Mouse (Mus musculus) adrenal gland, postnatal 4 days (tissue): ENCODE results near the gene Was. TPM values are rescaled to one million over a fixed set of nuclear protein-coding genes. Genes with fewer than 3 reads are reported as not detected.
"Not testable (repeated sequence)": the region's sequence is repeated elsewhere in the genome, so short reads cannot be mapped to it uniquely, and the experiment has no call there.

ENCODE experiments used
- DNase-seq, 2 experiments: peaks; one replicate each; pipeline ENCODE4 v3.0.0; 2021 to 2022; ENCODE audit warnings: low spot score in 2 of 2, mixed read lengths in 2 of 2
- long read RNA-seq, 2 experiments: library from polyadenylated mRNA; stranded (forward); transcript quantifications; one replicate each; pipeline ENCODE4 v2.0.0; 2021
- total RNA-seq, 2 experiments: library from RNA; stranded (reverse); gene quantifications; 2 replicates each; pipeline ENCODE4 v1.2.3; 2021

Was gene
- 1 to 10 TPM; 3.1 to 3.3 TPM for total RNA-seq
- long read RNA-seq, experiment 1 = 0 reads
- long read RNA-seq, experiment 2, partial matches to known transcripts = 0 of 2 reads
- long read RNA-seq, experiment 2, other reads (novel, unspliced or antisense) = 0 of 2 reads

DNA sequence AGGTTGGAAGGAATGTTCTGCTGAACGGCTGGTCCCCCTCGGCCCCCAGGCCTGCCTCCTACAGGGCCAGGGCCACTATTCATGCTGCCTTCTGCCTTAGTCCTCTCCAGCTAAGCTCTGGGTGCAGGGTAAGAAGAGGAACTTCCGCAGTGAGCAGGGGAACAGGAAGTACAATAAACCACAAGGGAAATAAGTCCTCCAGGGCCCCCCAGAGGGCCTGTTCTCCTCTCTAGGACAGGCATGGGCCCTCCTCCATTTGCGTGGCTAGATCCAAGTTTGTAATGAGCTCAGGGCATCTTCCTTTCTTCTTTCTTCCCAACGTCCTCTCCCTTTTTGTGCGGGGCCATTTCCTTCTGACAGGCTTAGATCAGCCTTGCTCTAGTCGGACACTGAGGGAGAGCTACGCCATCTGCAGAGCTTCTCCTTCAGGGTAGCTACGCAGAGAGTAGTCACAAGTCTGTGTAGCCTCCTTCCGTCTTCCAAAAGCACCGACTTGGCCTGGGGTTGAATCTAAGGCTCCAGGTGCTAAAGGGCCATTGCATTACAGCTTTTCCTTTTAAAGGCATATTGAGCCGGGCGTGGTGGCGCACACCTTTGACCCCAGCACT, at the start of gene Was:
Was (minus strand) TSS at position 153 of the 608 bp plus-strand sequence.
- DNase-seq = no peak

DNA sequence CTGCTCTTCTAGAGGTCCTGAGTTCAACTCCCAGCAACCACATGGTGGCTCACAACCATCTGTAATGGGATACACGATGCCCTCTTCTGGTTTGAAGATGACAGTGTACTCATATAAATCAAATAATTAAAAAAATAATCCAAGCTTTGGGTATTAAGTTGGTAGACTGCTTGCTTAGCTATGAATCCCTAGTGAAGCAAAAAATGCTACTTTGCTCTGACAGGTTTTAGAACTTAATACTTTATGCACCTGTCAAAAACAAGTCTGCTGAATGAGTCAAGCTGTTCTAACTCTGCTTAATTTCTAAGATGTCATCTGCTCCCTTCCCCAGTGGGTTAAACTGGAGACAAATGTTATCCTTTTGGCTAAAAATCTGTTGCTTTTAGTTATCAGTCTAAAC, 49.2 kb upstream of the Was start:
- no peak for DNase-seq

DNA sequence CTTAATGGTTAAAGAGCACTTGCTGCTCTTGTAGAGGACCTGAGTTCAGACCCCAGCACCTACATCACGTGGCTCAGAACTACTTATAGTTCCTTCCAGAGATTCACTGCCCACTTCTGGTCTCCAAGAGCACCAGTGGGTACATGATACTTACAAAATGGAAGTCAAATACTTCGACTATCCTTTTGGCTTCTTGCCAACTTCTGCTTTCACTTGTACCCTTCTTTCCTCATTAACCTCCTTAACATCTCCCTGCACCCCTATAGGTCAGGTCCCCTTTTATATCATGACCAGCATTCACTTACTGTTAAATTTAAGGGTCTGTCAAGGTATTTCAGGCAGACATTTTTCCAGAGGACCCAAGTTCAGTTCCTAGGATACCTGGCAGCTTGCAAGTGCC, 45.6 kb upstream of the Was start:
- DNase-seq = no peak

- peak; percentile 54 to 69 for DNase-seq
These were observed 42.0 kb upstream of the Was start, which contains the start of gene Wdr13 for GRCm38 (mm10) chrX:8132017-8132976. Gene Wdr13, minus strand, starts transcription at chrX:8132892.

DNA sequence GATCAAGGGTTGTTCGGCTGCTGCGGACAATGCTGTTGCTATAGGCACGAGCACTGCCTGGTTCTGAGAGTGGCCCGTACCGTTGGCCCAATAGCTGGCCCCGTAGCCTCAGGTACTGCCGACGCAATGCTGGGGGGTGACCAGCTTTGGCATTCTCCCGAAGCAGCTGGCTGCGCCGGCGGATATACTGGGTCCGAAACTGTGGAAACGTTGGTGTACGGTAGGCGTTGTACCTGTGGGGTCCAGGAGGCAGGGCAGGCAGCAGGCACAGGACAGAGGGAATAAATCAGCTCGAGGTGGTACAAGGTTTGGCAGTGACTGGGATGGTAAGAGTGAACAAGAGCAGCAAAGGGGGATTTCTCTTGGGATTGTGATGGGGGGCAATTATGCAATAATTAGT, 41.1 kb upstream of the Was start:
- DNase-seq = no peak

GRCm38 (mm10) chrX:8125235-8125634, 34.9 kb upstream of the Was start:
- no peak for DNase-seq

GRCm38 (mm10) chrX:8123821-8124470, 33.6 kb upstream of the Was start:
- no peak for DNase-seq

- no peak for DNase-seq
These were observed 27.0 kb upstream of the Was start for GRCm38 (mm10) chrX:8117264-8117663.

DNA sequence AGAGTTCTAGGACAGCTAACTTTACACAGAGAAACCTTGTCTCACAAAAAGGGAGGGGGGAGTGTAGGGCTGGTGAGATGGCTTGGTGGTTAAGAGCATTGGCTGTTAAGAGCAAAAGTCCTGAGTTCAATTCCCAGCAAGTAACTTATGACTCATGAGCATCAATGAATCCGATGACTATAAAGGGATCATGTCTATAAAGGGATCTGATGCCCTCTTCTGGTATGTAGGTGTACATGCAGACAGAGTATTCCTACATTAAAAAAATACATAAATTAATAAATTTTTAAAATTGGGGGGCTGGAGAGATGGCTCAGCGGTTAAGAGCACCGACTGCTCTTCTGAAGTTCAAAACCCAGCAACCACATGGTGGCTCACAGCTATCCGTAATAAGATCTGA, 25.0 kb upstream of the Was start:
- no peak for DNase-seq

GRCm38 (mm10) chrX:8105019-8105418, 14.7 kb upstream of the Was start:
- DNase-seq = no peak

DNA sequence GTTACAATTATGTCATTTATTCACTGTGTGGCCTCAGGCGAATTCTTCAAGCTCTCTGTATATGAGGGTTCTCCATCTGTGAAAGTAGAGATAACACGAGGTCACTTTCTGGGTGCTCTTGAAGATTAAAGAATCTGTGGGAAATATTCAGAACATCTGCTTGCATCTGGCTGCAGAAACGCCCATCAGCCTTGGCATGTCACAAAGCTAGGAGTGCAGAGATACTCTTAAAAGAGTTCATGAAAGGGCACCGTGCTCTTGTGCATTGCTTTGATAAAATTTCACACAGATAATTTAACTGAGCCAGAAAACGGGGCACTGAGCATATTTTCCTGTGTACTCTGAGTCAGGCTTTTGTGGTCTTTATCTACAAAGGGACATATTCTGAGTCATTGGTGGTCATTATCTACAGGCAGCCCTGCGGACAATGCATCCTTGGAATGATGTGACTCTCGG, 11.9 kb upstream of the Was start:
- no peak for DNase-seq

- no peak for DNase-seq
These were observed 10.7 kb upstream of the Was start for GRCm38 (mm10) chrX:8101017-8101416.

GRCm38 (mm10) chrX:8099435-8099834, 9.1 kb upstream of the Was start:
- DNase-seq = no peak

- DNase-seq = peak; percentile 66 to 77
These were observed 6.5 kb upstream of the Was start for GRCm38 (mm10) chrX:8096787-8097242.

GRCm38 (mm10) chrX:8096068-8096786, 5.9 kb upstream of the Was start:
- peak; percentile 51 to 69 for DNase-seq

- no peak for DNase-seq
These were observed 5.2 kb upstream of the Was start for GRCm38 (mm10) chrX:8095546-8095945.

GRCm38 (mm10) chrX:8090954-8091347, 653 bp upstream of the Was start:
- not testable (repeated sequence) for DNase-seq

DNA sequence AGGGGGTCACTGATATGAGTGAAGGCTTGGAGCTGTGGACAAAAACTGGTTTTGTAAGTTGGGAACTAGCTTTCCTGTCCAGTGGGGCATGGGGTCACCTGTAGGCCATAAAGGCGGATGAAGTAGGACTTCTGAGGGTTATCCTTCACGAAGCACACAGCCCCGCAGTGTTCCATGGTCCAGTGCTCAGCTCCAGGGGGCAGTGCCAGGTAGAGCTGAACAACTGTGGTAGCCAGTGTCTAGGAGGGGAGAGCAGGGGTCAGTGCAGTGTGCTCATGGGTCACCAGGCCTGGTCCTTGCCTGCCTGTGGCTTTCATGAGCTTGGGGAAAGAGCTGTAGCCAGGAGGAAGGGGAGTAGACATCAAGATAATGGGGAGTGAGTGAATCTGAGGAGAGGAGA, 552 bp downstream of the Was start:
- DNase-seq = no peak

DNA sequence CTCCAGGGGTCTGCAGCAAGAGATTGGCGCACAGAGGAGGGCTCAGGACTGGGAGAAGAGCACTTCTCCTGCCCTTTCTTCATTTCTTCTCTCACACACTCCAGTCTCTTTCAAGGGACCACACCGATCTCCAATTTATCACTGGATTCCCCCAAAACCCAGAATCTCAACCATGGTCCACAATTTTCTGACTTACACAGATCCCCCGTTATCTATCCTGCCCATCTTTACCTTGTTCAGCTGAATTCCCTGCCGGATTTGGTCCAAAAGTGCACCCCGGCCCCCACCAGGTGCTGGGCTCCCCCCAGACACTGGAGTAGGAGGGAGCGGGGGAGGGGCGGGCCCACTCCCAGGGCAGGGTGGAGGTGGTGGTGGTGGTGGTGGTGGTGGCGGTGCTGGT, 4.7 kb downstream of the Was start:
- DNase-seq = no peak

DNA sequence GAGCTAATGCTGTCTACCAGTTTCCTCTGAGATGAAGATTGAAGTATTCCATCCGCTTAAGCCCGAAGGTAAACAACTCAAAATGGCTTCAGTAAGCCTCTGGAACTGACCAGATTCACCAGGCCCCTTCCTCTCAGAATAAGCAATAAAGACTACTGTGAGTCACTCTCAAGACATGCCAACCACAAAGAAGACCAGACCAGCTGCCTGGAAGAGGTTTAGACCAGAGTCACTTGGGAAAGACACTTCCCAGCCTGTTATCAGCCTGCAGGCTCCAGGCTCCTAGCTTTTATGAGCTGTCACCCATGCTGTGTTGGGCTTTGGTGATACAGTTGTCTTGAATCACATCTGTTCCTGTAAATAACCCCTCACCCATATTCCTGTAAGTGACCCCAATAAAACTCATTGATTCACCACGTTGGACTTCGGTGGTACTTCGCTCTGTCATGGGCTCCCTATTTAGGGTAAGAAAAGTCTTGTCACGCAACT, 5.5 kb downstream of the Was start:
- no peak for DNase-seq

DNA sequence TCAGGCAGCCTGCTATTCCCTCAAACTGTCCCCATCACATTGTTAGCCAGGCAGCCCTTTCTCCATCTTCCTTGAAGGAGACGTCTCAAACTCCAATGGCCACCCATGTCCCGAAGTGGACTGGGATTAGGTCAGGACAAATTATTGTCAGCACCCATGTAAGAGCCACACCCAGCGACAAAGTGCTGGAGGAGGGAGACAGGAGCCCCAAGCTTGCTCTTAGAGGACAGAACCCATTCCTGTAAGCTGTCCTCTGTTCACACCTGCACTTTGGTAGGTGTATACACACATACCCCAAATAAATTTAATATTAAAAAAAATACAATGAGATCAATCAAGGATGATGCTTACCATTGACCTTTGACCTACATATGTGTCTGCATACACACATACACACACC, 15.2 kb downstream of the Was start:
- no peak for DNase-seq
